20 mouse cellular contexts compared by ENCODE assay signal in genomic region chr4:82664436-82664835, GRCm38 (mm10). TPM values are rescaled to one million over a fixed set of nuclear protein-coding genes. Genes with fewer than 3 reads are reported as not detected.
DNase-seq lines count a peak whose midpoint lies in the region; ATAC-seq and TF ChIP-seq lines count a peak whose summit lies in the region.
"Had no signal": no experiment of that assay in that cellular context is flagged by ENCODE, and none has a peak within 500 bp of the region (broad histone marks: within the 10 kb centered on the region; RNA-seq: fewer than 3 reads in every experiment).

No protein-coding gene starts in this region.

- no peaks in the 10 kb centered on the region for H3K9me3 ChIP-seq in midbrain, embryonic 12.5 days
- no peaks in the 10 kb centered on the region for H3K9me3 ChIP-seq in midbrain, embryonic 16.5 days (replicated peaks; ENCODE audit: control insufficient read depth, low read length, poor library complexity, severe bottlenecking)
- H3K9me3 ChIP-seq: embryonic facial prominence, embryonic 15.5 days; forebrain, embryonic 10.5 days; heart, embryonic 12.5 days had no signal

- DNase-seq in layer of hippocampus, adult 2 months (ENCODE audit: low spot score in 2 of 2) = no peak
- DNase-seq in layer of hippocampus, postnatal 25 days (ENCODE audit: extremely low spot score in 1 of 2, low spot score in 1 of 2) = no peak
- DNase-seq in adrenal gland, postnatal 14 days = no peak
- DNase-seq in cerebellum, postnatal 4 days (ENCODE audit: low spot score in 2 of 2) = no peak
- DNase-seq: adrenal gland, adult 2 months; cerebellum, adult 18-20 months; cerebellum, adult 9-11 months; cerebellum, postnatal 36 days; gastrocnemius, postnatal 25 days had no signal

- no peak overlapping the region for H3K9ac ChIP-seq in midbrain, embryonic 12.5 days (replicated peaks)
- no peak overlapping the region for H3K9ac ChIP-seq in midbrain, embryonic 16.5 days (ENCODE audit: low read depth, low read length)
- H3K9ac ChIP-seq: embryonic facial prominence, embryonic 15.5 days; heart, embryonic 12.5 days had no signal

- peak; percentile 52; the same call in 1 of the 2 replicates for ATAC-seq in midbrain, embryonic 12.5 days (ENCODE audit: low FRiP score, low read depth)
- ATAC-seq in midbrain, embryonic 16.5 days = peak; percentile 78; the same call in 1 of the 2 replicates
- ATAC-seq: forebrain, embryonic 14.5 days; Patski had no signal

- no peak overlapping the region for H3K4me2 ChIP-seq in midbrain, embryonic 12.5 days (replicated peaks)
- no peak overlapping the region for H3K4me2 ChIP-seq in midbrain, embryonic 16.5 days (ENCODE audit: low read length)
- H3K4me2 ChIP-seq: embryonic facial prominence, embryonic 15.5 days; heart, embryonic 12.5 days had no signal

- TF ChIP-seq CTCF in layer of hippocampus, adult 2 months (conservative IDR thresholded peaks at IDR 0.05) = no peak

- 60% methylated on average over 7 of the region's 7 CpGs for WGBS in midbrain, embryonic 12.5 days
- WGBS in midbrain, embryonic 16.5 days = 41% methylated on average over 7 of the region's 7 CpGs

- H3K36me3 ChIP-seq in midbrain, embryonic 12.5 days = no peaks in the 10 kb centered on the region
- H3K36me3 ChIP-seq in midbrain, embryonic 16.5 days (ENCODE audit: control insufficient read depth, insufficient read depth, low read length) = no peaks in the 10 kb centered on the region
- H3K36me3 ChIP-seq: embryonic facial prominence, embryonic 15.5 days; forebrain, embryonic 10.5 days; heart, embryonic 12.5 days had no signal

- no peaks in the 10 kb centered on the region; the same call in 1 of the 2 replicates for H3K4me1 ChIP-seq in midbrain, embryonic 12.5 days
- H3K4me1 ChIP-seq in midbrain, embryonic 16.5 days (ENCODE audit: control insufficient read depth, insufficient read depth, low read length) = no peaks in the 10 kb centered on the region; the same call in 1 of the 2 replicates

- peak overlapping the region; percentile 69 for H3K27ac ChIP-seq in layer of hippocampus, adult 2 months
- H3K27ac ChIP-seq in midbrain, embryonic 12.5 days (replicated peaks) = no peak overlapping the region
- H3K27ac ChIP-seq in midbrain, embryonic 16.5 days (ENCODE audit: low read length) = no peak overlapping the region; the same call in 1 of the 2 replicates
- H3K27ac ChIP-seq: embryonic facial prominence, embryonic 15.5 days; forebrain, embryonic 10.5 days; gastrocnemius, adult 2 months had no signal

- no peak overlapping the region for H3K4me3 ChIP-seq in layer of hippocampus, adult 2 months
- no peak overlapping the region for H3K4me3 ChIP-seq in midbrain, embryonic 12.5 days
- H3K4me3 ChIP-seq in midbrain, embryonic 16.5 days (ENCODE audit: low read depth, low read length) = no peak overlapping the region
- H3K4me3 ChIP-seq: embryonic facial prominence, embryonic 15.5 days; erythroblast, embryonic 14.5 days; forebrain, embryonic 10.5 days; gastrocnemius, adult 2 months; heart, embryonic 12.5 days had no signal

- no peaks in the 10 kb centered on the region for H3K27me3 ChIP-seq in midbrain, embryonic 12.5 days
- H3K27me3 ChIP-seq in midbrain, embryonic 16.5 days (ENCODE audit: control insufficient read depth, insufficient read depth, low read depth, low read length) = no peaks in the 10 kb centered on the region
- H3K27me3 ChIP-seq: CH12.LX; embryonic facial prominence, embryonic 15.5 days; heart, embryonic 12.5 days; Patski had no signal

RNA-seq across cellular contexts. Expression of gene Nfib, which starts 41.1 kb away (rescaled TPM):
- 100 to 1,000 TPM; 174 to 186 TPM for total RNA-seq in layer of hippocampus, adult 2 months (2021)
- total RNA-seq in layer of hippocampus, postnatal 25 days (2021) = 100 to 1,000 TPM; 163 to 199 TPM
- polyA plus RNA-seq in midbrain, embryonic 12.5 days (2016; fragmentation: Nextera tagmentation; extraction: Ambion mirVana) = 38.8 and 39.8 TPM in 2 replicates
- polyA plus RNA-seq in midbrain, embryonic 16.5 days (2015; fragmentation: Nextera tagmentation; extraction: Ambion mirVana) = 47.2 and 51.4 TPM in 2 replicates
- 107 and 111 TPM in 2 replicates for total RNA-seq in adrenal gland, postnatal 14 days (2021)
- total RNA-seq: granulocyte monocyte progenitor cell, adult 5-6 weeks had no signal
- polyA plus RNA-seq: erythroblast, embryonic 14.5 days had no signal
